19 mouse cellular contexts compared by ENCODE assay signal in genomic region chr1:127267985-127268384, GRCm38 (mm10).
DNase-seq lines count a peak whose midpoint lies in the region; ATAC-seq lines count a peak whose summit lies in the region.
"Had no signal": no experiment of that assay in that cellular context is flagged by ENCODE, and none has a peak within 500 bp of the region (broad histone marks: within the 10 kb centered on the region; RNA-seq: fewer than 3 reads in every experiment).

No protein-coding gene starts in this region.

- H3K36me3 ChIP-seq in hindbrain, embryonic 11.5 days (ENCODE audit: control insufficient read depth, insufficient read depth, low read length), result no peaks in the 10 kb centered on the region
- 0 out of 2 replicates have a peak, but pooled peaks cover 2% of the 10 kb centered on the region for H3K36me3 ChIP-seq in hindbrain, embryonic 10.5 days
- H3K36me3 ChIP-seq in hindbrain, embryonic 15.5 days, result no peaks in the 10 kb centered on the region
- H3K36me3 ChIP-seq in neural tube, embryonic 12.5 days, result no peaks in the 10 kb centered on the region
- H3K36me3 ChIP-seq: embryonic facial prominence, embryonic 13.5 days; forebrain, embryonic 12.5 days; heart, embryonic 15.5 days had no signal

- DNase-seq in hindbrain, embryonic 11.5 days (ENCODE audit: low spot score), result no peak
- no peak for DNase-seq in hindbrain, embryonic 10.5 days (ENCODE audit: low spot score)
- DNase-seq in gastrocnemius, postnatal 14 days, result no peak
- no peak for DNase-seq in layer of hippocampus, adult 8-10 months (ENCODE audit: low spot score in 2 of 2)
- no peak for DNase-seq in urinary bladder, postnatal 10 days (ENCODE audit: low spot score)
- DNase-seq: adrenal gland, postnatal 10 days; cerebellum, adult 11 months; cerebellum, adult 8-10 months; cerebellum, postnatal 14 days; gastrocnemius, postnatal 10 days; heart, adult 2 months; heart, postnatal 14 days had no signal

- WGBS in hindbrain, embryonic 11.5 days, result 68% methylated on average over 5 of the region's 5 CpGs
- 85% methylated on average over 5 of the region's 5 CpGs for WGBS in hindbrain, embryonic 10.5 days
- WGBS in hindbrain, embryonic 15.5 days, result 60% methylated on average over 5 of the region's 5 CpGs
- 69% methylated on average over 5 of the region's 5 CpGs for whole genome bisulfite sequencing in neural tube, embryonic 12.5 days

- no peak overlapping the region for H3K4me2 ChIP-seq in hindbrain, embryonic 11.5 days (replicated peaks; ENCODE audit: low read depth, low read length)
- no peak overlapping the region for H3K4me2 ChIP-seq in hindbrain, embryonic 15.5 days
- no peak overlapping the region for H3K4me2 ChIP-seq in neural tube, embryonic 12.5 days (replicated peaks)
- H3K4me2 ChIP-seq: embryonic facial prominence, embryonic 13.5 days; forebrain, embryonic 12.5 days; heart, embryonic 11.5 days; heart, embryonic 15.5 days had no signal

- H3K27ac ChIP-seq in hindbrain, embryonic 11.5 days (ENCODE audit: low read depth, low read length), result no peak overlapping the region
- H3K27ac ChIP-seq in hindbrain, embryonic 10.5 days, result no peak overlapping the region
- H3K27ac ChIP-seq in hindbrain, embryonic 15.5 days (replicated peaks), result no peak overlapping the region
- no peak overlapping the region for H3K27ac ChIP-seq in neural tube, embryonic 12.5 days
- H3K27ac ChIP-seq: embryonic facial prominence, embryonic 13.5 days; forebrain, embryonic 12.5 days; heart, adult 2 months; heart, embryonic 15.5 days had no signal

- H3K4me1 ChIP-seq in hindbrain, embryonic 11.5 days (replicated peaks; ENCODE audit: control insufficient read depth, insufficient read depth, low read length), result no peaks in the 10 kb centered on the region
- no peaks in the 10 kb centered on the region; the same call in 1 of the 2 replicates for H3K4me1 ChIP-seq in hindbrain, embryonic 10.5 days (replicated peaks)
- H3K4me1 ChIP-seq in hindbrain, embryonic 15.5 days (replicated peaks), result peaks cover 11% of the 10 kb centered on the region
- H3K4me1 ChIP-seq in neural tube, embryonic 12.5 days, result no peaks in the 10 kb centered on the region

- H3K27me3 ChIP-seq in hindbrain, embryonic 11.5 days (ENCODE audit: control insufficient read depth, insufficient read depth, low read length), result no peaks in the 10 kb centered on the region
- no peaks in the 10 kb centered on the region for H3K27me3 ChIP-seq in hindbrain, embryonic 10.5 days (ENCODE audit: insufficient read depth, poor library complexity, severe bottlenecking)
- no peaks in the 10 kb centered on the region for H3K27me3 ChIP-seq in hindbrain, embryonic 15.5 days
- no peaks in the 10 kb centered on the region for H3K27me3 ChIP-seq in neural tube, embryonic 12.5 days (replicated peaks)
- H3K27me3 ChIP-seq: embryonic facial prominence, embryonic 13.5 days; forebrain, embryonic 12.5 days; heart, embryonic 15.5 days had no signal

- no peak overlapping the region for H3K9ac ChIP-seq in hindbrain, embryonic 11.5 days (ENCODE audit: low read depth, low read length)
- no peak overlapping the region for H3K9ac ChIP-seq in hindbrain, embryonic 15.5 days
- no peak overlapping the region for H3K9ac ChIP-seq in neural tube, embryonic 12.5 days
- H3K9ac ChIP-seq: embryonic facial prominence, embryonic 13.5 days; forebrain, embryonic 12.5 days; heart, embryonic 15.5 days had no signal

- peak; percentile 64 for ATAC-seq in hindbrain, embryonic 11.5 days (ENCODE audit: low FRiP score)
- ATAC-seq in hindbrain, embryonic 15.5 days (ENCODE audit: low FRiP score, low read depth), result peak; percentile 52; the same call in 1 of the 2 replicates
- peak; percentile 69 for ATAC-seq in neural tube, embryonic 12.5 days (ENCODE audit: low FRiP score, low read depth)
- ATAC-seq: forebrain, embryonic 16.5 days had no signal

- intact Hi-C loops in gastrocnemius, postnatal 14 days (cut with DNase I; ENCODE audit: low total_unique reads), result no loop called here

- H3K4me3 ChIP-seq in hindbrain, embryonic 11.5 days (ENCODE audit: low read depth, low read length), result no peak overlapping the region
- H3K4me3 ChIP-seq in hindbrain, embryonic 10.5 days, result no peak overlapping the region
- no peak overlapping the region for H3K4me3 ChIP-seq in hindbrain, embryonic 15.5 days
- no peak overlapping the region for H3K4me3 ChIP-seq in neural tube, embryonic 12.5 days
- H3K4me3 ChIP-seq: embryonic facial prominence, embryonic 13.5 days; forebrain, embryonic 12.5 days; heart, adult 2 months; heart, embryonic 15.5 days had no signal

- H3K9me3 ChIP-seq in hindbrain, embryonic 11.5 days (ENCODE audit: control insufficient read depth, low read length), result no peaks in the 10 kb centered on the region
- no peaks in the 10 kb centered on the region for H3K9me3 ChIP-seq in hindbrain, embryonic 10.5 days
- no peaks in the 10 kb centered on the region for H3K9me3 ChIP-seq in hindbrain, embryonic 15.5 days
- no peaks in the 10 kb centered on the region for H3K9me3 ChIP-seq in neural tube, embryonic 12.5 days
- H3K9me3 ChIP-seq: embryonic facial prominence, embryonic 13.5 days; forebrain, embryonic 12.5 days; heart, embryonic 15.5 days had no signal
